Mouse (Mus musculus): ENCODE results near the gene Gm11232. TPM values are rescaled to one million over a fixed set of nuclear protein-coding genes. Genes with fewer than 3 reads are reported as not detected.

Gene Gm11232
- polyA plus RNA-seq, 1 experiment from 2014 or later = not detected

DNA sequence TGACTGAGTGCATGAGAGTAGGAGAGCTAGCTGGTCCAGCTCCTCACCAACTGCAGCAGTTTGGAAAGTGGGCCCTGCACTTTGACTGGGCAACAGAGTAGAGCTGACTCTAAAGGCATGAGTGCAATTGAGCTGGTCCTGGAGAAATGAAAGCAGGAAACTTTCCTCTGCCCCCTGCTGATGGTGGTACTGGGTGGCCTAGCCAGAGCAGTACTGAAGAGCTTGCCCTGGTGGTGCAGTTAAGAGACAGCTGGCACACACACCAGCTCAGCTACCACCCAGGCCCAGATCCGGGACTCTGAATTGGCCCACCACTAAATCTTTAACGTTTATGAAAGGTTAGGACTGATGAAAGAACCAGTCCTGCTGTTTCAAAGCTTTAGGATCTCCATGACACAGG lies 31.9 kb downstream of the Gm11232 start:
- Histone ChIP-seq H3K36me3 (no peaks in the 10 kb centered on the region), H3K9ac (no peak overlapping the region), H3K4me1 (no peaks in the 10 kb centered on the region), H3K27me3 (no peaks in the 10 kb centered on the region), H3K27ac (replicated peaks) (no peak overlapping the region), H3K4me3 (replicated peaks) (no peak overlapping the region), H3K4me2 (replicated peaks) (no peak overlapping the region), H3K9me3 (replicated peaks) (no peaks in the 10 kb centered on the region)
- no peak for ATAC-seq (ENCODE audit: insufficient number of reproducible peaks, low FRiP score, low TSS enrichment, low read depth)
- 66% methylated on average over 2 of the region's 2 CpGs for WGBS
